Mouse (Mus musculus): ENCODE measurements around the gene Gm11983.
"Not testable (repeated sequence)": the region's sequence is repeated elsewhere in the genome, so short reads cannot be mapped to it uniquely, and the experiment has no call there.

The Gm11983 gene

GRCm38 (mm10) chr11:6837554-6837953 lies at the start of gene Gm11983:
Gene Gm11983 (minus strand): TSS chr11:6837654.
- in situ Hi-C loops (cut with MboI) = no loop called here

DNA sequence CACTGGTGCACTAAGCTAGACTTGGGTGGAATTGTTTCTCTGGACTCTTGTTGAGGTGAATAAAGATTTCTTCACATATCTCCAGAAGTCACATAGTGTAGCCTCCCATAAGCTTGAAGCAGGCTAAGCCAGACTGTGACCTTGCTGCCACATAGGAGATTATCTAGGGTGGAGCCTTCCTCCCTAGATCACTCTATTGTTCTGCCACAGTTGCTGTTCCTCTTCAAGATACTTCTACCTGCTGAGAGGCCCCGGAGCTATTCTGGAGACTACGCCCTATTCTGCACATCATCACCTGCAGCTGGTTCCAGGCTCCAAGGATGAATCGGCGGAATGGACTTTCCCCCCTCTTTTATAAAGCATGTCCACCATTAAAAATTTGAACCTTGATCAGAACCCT lies 45.6 kb upstream of the Gm11983 start:
- in situ Hi-C loops (cut with MboI) = not testable (repeated sequence)

DNA sequence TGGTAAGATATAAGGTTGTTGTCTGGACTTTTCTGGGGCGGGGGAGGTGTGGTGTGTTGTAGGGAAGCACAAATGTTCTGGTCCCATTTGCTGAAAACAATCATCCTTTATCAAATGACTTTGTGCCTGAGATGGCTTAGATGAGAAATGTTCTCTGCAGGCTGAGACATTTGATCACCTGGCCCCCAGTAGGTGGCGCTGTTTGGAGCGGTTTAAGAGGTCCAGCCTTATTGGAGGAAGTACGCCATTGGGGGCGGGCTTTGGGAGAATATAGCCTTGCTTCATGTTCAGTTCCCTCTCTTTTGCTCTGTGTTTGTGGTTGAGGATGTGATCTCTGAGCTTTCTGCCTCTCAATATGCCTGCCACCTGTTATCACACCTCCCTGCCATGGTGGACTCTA lies 44.2 kb upstream of the Gm11983 start:
- in situ Hi-C loops (cut with MboI) = no loop called here

DNA sequence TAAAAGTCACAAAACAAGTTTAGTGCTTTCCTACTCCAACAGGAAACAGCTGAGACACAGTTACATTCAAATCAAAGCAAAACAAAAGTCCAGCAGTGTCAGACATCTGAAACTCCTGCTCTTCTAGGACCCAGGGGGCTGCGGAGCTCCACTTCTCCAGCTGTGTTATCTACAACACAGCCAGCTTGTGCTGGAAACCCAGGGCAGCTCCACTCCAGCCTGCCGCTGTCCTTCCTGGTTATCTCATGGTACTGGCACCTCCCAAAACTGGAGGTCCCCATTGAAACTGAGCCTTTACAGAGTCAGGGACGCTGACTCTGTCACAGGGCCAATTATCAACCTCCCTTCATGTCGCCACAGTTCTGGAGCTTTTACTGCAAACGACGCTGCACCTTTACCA lies 40.3 kb upstream of the Gm11983 start:
- in situ Hi-C loops (cut with MboI) = no loop called here

GRCm38 (mm10) chr11:6870947-6871346 lies 33.5 kb upstream of the Gm11983 start:
- in situ Hi-C loops (cut with MboI) = no loop called here

DNA sequence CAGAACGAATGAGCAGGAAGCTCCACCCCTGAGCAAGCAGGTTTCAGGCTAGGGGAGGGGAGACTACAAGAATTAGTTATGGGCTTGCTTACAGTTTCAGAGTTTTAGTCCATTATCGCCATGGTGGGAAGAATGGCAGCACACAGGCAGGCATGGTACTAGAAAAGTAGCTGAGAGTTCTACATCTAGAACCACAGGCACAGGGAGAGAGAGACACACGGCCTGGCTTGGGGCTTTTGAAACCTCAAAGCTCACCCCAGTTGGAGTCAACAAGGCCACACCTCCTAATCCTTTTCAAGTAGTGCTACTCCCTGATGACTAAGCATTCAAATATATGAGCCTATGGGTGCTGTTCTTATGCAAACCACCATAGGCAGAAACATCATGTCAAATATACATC lies 28.1 kb upstream of the Gm11983 start:
- in situ Hi-C loops (cut with MboI) = no loop called here

GRCm38 (mm10) chr11:6862185-6862584 lies 24.7 kb upstream of the Gm11983 start:
- in situ Hi-C loops (cut with MboI) = no loop called here

GRCm38 (mm10) chr11:6859898-6860858 lies 22.7 kb upstream of the Gm11983 start:
- in situ Hi-C loops (cut with MboI) = no loop called here

DNA sequence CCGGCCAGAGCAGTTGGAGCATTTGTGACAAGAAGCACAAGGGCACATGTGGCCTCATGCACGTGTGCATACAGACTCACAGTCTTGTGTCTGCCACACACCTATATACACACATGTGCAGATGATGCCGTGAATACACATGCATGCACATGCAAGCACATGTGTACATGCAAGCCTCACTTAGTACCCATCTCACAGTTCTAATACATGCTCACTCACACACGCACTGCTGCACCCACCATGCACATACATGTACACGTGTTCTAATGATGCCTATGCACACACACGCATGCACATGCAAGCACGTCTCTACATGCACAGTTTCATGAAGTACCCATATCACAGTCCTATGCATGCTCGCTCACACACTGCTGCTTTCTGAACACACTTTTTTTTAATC lies 21.6 kb upstream of the Gm11983 start:
- in situ Hi-C loops (cut with MboI) = no loop called here

- in situ Hi-C loops (cut with MboI) = no loop called here
Observed at GRCm38 (mm10) chr11:6855942-6856341, 18.5 kb upstream of the Gm11983 start.

DNA sequence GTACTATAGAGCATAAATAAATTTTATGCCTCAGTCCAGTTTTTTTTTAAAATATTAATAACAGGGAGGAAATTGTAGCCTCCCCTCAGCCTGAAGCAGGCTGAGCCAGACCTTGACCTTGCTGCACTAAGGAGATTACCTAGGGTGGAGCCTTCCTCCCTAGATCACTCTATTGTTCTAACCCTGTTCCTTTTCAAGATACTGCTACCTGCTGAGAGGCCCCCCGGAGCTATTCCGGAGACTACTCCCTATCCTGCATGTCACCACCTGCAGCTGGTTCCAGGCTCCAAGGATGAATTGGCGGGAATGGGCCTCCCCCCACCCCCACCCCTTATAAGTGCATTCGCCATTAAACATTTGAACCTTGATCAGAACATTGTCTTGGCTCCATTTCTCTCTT lies 15.9 kb upstream of the Gm11983 start:
- in situ Hi-C loops (cut with MboI) = not testable (repeated sequence)

DNA sequence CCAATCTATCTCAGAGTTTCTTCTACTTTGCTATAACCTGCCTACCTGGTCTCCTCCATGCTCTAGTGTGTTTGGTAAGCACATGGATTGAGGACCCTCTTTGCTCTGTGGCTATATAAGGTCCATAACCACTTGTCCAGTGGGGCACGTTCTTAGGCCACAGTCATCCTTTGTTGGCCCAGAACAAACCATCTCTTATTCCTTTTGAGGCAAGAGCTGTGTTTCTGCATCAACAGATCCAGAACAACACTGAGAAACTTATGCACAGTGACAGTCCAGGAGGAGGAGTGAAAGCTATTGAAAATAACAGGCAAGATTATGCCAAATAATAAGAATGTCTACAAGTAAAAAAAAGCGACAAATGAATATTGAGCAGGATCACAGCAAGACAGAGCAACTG lies 6.4 kb upstream of the Gm11983 start:
- in situ Hi-C loops (cut with MboI) = no loop called here

DNA sequence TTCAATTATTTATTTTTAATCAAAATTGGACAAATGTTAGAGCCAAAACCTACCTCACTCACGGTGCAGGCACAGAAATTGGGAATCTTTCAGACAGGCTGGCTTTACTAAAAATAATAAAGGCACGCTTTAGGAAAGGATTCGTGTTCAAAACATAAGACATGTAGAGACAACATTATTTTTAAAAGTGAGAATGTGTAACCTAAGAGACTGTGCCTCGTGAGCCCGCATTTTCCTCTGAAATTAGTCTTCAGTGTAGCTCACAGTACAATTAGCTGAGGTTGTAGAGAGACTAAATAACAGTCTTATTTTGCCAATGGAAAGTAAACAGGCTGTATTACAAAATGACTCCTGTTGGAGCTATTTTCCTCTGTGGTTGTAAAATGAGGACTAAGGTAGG lies 4.7 kb upstream of the Gm11983 start:
- in situ Hi-C loops (cut with MboI) = no loop called here

DNA sequence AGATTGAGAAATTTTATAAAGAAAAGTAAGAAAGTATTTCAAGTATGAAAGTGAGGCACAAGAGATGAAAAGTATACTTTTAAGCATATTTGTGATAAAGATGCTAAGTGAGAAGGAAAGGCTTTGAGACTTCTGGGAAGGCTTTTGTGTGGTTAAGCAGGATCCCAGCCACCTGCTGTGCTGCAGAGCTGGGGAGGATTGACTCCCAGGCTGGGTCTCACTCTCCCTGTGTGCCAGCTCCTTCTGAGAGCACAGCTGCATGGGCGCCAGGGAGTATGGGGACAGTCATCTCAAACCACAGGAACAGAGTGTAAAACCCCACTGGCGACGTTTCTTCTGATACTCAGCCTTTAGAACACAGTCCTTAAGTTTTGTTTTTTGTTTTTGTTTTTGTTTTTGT lies 3.3 kb upstream of the Gm11983 start:
- in situ Hi-C loops (cut with MboI) = no loop called here

GRCm38 (mm10) chr11:6834636-6835035 lies 2.8 kb downstream of the Gm11983 start:
- in situ Hi-C loops (cut with MboI) = no loop called here

DNA sequence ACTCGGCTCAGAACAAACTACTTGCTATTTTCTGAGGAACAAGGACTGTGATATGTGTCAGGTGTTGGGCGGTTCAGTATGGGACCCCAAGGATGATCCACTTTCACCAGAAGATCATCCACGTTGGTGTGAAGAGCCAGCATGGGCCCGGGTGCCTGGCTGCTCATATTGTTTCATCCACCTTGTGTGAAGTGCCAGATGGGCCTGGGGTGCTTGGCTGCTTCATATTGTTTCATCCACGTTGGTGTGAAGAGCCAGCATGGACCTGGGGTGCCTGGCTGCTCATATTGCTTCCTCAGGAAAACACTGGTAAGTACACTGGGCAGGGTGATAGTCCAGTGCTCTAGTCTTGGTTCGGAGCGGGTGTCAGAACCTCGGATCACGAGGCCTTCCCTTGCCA lies 3.7 kb downstream of the Gm11983 start:
- in situ Hi-C loops (cut with MboI) = no loop called here

- in situ Hi-C loops (cut with MboI) = no loop called here
Observed at GRCm38 (mm10) chr11:6831931-6832330, 5.5 kb downstream of the Gm11983 start.

- in situ Hi-C loops (cut with MboI) = no loop called here
Observed at GRCm38 (mm10) chr11:6828196-6828595, 9.3 kb downstream of the Gm11983 start.

DNA sequence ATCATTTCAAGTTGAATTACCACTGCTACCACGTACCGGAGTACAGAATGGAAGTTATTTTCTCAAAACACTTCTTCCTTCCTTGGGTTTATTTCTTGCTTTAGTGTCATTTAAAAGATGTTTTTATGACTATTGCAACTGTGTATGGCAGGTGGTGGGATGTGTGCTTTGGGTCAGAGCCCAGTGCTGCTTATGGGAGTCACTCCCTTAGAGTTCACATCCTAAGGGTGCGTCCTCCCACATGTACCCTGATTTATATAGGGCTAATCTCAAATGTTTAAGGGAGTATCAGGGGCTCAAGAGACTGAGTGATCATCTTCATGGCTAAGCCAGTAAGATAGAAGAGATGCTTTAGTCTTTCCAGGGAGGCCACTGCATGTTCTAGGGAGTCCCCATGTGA lies 11.3 kb downstream of the Gm11983 start:
- in situ Hi-C loops (cut with MboI) = no loop called here

DNA sequence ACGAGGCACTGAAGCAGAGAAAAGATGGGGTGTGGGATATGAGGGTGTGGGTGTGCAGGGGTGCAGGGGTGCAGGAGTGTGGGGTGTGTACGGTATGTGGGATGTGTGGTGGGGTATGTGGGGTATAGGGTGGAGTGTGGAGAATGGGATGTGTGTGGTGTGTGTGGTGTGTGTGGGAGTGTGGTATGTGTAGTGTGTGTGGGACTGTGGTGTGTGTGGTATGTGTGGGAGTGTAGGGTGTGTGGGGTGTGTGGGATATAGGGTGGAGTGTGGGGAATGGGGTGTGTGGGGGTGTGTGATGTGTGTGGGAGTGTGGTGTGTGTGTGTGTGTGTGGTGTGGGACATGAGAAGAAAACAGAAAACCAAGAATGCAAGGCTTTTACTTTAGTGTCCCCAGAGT lies 14.3 kb downstream of the Gm11983 start:
- in situ Hi-C loops (cut with MboI) = no loop called here

- in situ Hi-C loops (cut with MboI) = no loop called here
Observed at GRCm38 (mm10) chr11:6814486-6814885, 23.0 kb downstream of the Gm11983 start.

- in situ Hi-C loops (cut with MboI) = not testable (repeated sequence)
Observed at GRCm38 (mm10) chr11:6802879-6803278, 34.6 kb downstream of the Gm11983 start.

GRCm38 (mm10) chr11:6790690-6791089 lies 46.8 kb downstream of the Gm11983 start:
- in situ Hi-C loops (cut with MboI) = no loop called here
